Mouse (Mus musculus) limb, embryonic 11.5 days (tissue): ENCODE data around the gene Scube1. TPM values are rescaled to one million over a fixed set of nuclear protein-coding genes. Genes with fewer than 3 reads are reported as not detected.

ENCODE experiments used
- ATAC-seq: fragments of 200-750 bp; cut with Nextera tagmentation; 2 replicates; pipeline ENCODE4 v1.8.0; 2017; ENCODE audit warnings: low read depth; ENCODE audit not compliant: insufficient number of reproducible peaks, low FRiP score, low TSS enrichment
- DNase-seq: peaks from one replicate; pipeline ENCODE4 v3.0.0-alpha.2; 2015; ENCODE audit warnings: low spot score
- H3K27ac ChIP-seq: fragments of 300-500 bp; sonication (generic); replicated peaks from 2 replicates; pipeline ENCODE4 v1.5.1; 2014; ENCODE audit warnings: low read depth, mild to moderate bottlenecking, low read length
- H3K27me3 ChIP-seq: fragments of 300-500 bp; sonication (generic); 2 replicates; pipeline ENCODE4 v1.6.1; 2014; ENCODE audit warnings: mild to moderate bottlenecking, low read length, mixed read lengths; ENCODE audit not compliant: control insufficient read depth, insufficient read depth
- H3K36me3 ChIP-seq: fragments of 300-500 bp; sonication (generic); 2 replicates; pipeline ENCODE4 v1.6.1; 2014; ENCODE audit warnings: mild to moderate bottlenecking, low read length, moderate library complexity, mixed read lengths; ENCODE audit not compliant: control insufficient read depth, insufficient read depth
- H3K4me1 ChIP-seq: fragments of 300-500 bp; sonication (generic); 2 replicates; pipeline ENCODE4 v1.6.1; 2014; ENCODE audit warnings: low read length, mixed read lengths; ENCODE audit not compliant: control insufficient read depth, insufficient read depth
- H3K4me2 ChIP-seq: fragments of 300-500 bp; sonication (generic); 2 replicates; pipeline ENCODE4 v1.6.1; 2014; ENCODE audit warnings: low read depth, mild to moderate bottlenecking, moderate library complexity; ENCODE audit not compliant: severe bottlenecking
- H3K4me3 ChIP-seq: fragments of 300-500 bp; sonication (generic); 2 replicates; pipeline ENCODE4 v1.5.1; 2014; ENCODE audit warnings: low read depth, low read length
- H3K9ac ChIP-seq: fragments of 300-500 bp; sonication (generic); 2 replicates; pipeline ENCODE4 v1.6.1; 2014; ENCODE audit warnings: mild to moderate bottlenecking, low read length
- H3K9me3 ChIP-seq: fragments of 300-500 bp; sonication (generic); 2 replicates; pipeline ENCODE4 v1.6.1; 2016; ENCODE audit warnings: low read length; ENCODE audit not compliant: control insufficient read depth
- WGBS: fragments of 180-500 bp; shearing (Covaris S2); extraction: QIAGEN DNeasy Blood & Tissue Kit; methylation state at CpG from one replicate; pipeline ENCODE4 v1.1.7; 2014; 5-methylcytosine and 5-hydroxymethylcytosine counted together
- polyA plus RNA-seq: library from polyadenylated mRNA; unstranded; fragments of >200 nt; fragmentation: Nextera tagmentation; extraction: Ambion mirVana; gene quantifications from 2 replicates; pipeline ENCODE4 v1.2.1, GENCODE M21; 2014

Gene Scube1
- polyA plus RNA-seq, 1 experiment from 2014 or later, result 62.3 TPM

DNA sequence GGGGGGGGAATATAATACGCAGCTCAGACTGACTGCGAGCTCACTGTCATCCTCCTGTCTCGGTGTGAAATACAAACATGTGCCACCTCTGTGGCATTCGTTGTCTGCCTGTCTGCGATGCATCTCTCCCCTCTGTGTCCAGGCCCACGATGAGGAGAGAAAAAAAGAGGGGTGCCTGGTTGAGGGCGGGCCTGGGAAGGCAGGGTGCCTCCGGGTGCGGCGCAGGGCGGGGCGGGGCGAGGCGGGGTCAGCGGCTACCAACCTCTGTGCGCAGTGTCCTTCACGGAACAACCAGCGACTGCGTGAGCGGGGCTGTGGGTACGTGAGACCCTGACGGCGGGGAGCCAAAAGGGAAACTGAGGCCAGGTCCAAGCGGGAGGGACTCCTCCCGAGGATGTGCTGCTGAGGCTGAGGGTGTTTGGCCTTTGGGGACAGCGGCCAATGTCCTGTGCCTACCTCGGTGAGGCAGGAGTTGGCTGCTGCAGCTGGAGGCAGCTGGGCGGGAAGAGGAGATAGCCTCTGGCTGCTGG is 161.4 kb downstream of the Scube1 start, which contains the start of the genes Tspo and Mcat:
Tspo (plus strand) TSS at position 266 of the 530 bp plus-strand sequence.
Mcat (minus strand) TSS at position 461 of the 530 bp plus-strand sequence.
- Histone ChIP-seq H3K9me3 (no peaks in the 10 kb centered on the region), H3K4me3 (peak within 1 kb of the TSS; percentile 42), H3K36me3 (no peaks in the 10 kb centered on the region), H3K27ac (no peak within 1 kb of the TSS), H3K4me1 (peaks cover 14% of the 10 kb centered on the region), H3K27me3 (no peaks in the 10 kb centered on the region), H3K9ac (peak within 1 kb of the TSS; percentile 67), H3K4me2 (peak within 1 kb of the TSS; percentile 99)
- peak; percentile 56 for DNase-seq
- WGBS, result 2% methylated on average over 28 of the region's 28 CpGs
- ATAC-seq, result peak; percentile 17; the same call in 1 of the 2 replicates

DNA sequence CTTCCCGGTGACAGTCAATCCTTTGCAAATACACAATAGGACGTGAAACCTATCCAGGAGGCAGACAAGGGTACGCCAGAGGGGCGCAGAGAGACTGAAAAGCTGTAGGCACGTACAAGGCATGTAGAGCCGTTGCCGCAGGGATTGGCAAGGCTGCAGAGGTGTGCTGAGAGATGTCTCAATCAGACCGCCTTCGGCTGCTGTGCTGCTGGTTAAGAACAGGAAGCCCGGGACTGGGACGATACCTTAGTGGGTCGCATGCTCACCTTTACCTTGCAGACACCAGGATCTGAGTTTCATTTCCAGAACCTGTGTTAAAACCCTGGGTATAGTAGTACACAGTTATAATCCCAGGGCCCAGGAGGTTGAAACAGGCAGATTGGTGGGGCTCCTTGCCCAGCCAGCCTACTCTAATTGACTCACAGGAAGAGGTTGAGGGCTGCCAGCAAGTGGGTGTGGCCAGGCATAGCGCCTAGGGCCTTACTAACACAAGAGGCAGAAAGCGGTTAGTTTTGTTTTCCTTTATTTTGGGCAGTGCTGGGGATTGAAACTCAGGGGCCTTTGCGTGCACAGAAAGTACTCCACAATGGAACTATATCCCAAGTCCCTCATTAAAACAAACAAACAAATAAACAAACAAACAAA is 162.1 kb downstream of the Scube1 start:
- Histone ChIP-seq H3K4me2 (peak overlapping the region; percentile 99), H3K4me1 (peaks cover 14% of the 10 kb centered on the region), H3K4me3 (peak overlapping the region; percentile 14; the same call in 1 of the 2 replicates), H3K9me3 (no peaks in the 10 kb centered on the region), H3K9ac (no peak overlapping the region; the same call in 1 of the 2 replicates), H3K27me3 (no peaks in the 10 kb centered on the region), H3K36me3 (no peaks in the 10 kb centered on the region), H3K27ac (no peak overlapping the region)
- 36% methylated on average over 15 of the region's 15 CpGs for WGBS
- DNase-seq, result peak; percentile 68
- ATAC-seq, result no peak

DNA sequence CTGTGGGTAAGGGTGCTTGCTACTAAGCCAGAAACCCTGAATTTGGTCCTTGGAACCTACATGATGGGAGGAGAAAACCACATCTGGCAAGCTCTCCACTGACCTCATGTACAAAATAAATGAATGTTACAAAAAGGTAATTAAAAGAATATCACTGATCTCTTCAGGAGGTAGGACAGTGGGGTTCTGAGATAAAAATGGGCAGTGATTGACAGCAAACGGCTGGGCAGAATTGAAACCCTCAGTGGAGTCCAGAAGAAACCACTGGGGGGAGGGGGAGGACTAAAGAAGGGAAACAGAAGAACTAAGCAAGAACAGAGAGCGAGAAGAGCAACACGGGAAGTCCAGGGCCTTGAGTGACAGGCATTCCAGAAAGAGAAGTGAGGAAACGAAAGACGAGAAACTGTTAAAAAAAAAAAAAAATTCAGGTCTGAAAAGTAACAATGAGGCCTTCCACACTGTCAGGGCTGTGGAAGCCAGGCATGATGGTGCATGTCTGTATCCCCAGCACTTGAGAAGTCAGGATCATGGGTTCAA is 163.8 kb downstream of the Scube1 start:
- ATAC-seq, result no peak
- WGBS, result 74% methylated on average over 5 of the region's 5 CpGs
- DNase-seq, result no peak

DNA sequence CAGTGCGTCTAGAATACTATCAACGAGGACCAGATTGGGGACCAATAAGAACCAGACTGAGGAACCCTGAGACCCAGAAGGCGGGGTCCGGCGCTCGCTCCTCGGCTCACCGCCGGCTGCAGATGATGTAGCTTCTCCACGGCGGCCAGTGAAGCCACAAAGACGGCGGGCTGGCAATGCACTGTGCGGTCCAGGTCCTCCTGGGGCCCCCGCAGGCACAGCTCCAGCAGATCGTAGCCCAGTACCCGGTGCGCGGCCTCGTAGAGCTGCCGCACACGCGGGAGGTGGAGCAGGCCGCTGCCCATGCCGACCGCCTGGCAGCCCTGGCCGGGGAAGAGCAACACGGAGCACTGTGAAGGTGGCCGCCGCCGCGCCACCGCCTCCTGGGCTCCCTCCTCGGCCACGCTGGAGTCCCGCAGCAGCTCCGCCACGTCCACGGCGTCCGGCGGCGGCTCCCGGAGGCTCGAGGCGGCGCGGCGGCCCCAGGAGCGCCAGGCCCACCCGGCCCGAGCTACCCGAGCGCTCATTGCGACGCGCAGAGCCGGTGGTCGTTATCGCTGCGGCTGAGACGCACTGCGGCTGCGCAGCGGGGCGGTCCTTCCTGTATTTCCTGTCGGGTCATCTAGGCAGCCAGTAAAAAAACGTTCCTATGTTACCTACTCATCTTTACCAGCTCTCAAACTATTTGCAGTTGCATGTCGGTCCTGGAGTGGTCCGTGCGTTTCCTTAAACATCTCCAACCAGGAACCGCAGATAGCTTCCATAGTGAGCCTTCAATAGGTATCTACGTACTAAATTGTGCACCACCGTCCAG is 169.5 kb downstream of the Scube1 start:
- H3K9me3 ChIP-seq, result no peaks in the 10 kb centered on the region
- under 1% methylated on average over 65 of the region's 74 CpGs for WGBS
- peak; percentile 83 for ATAC-seq

More for the DNA sequence above, 163.8 kb downstream of the Scube1 start:
- Histone ChIP-seq H3K4me3 (no peak overlapping the region), H3K27ac (no peak overlapping the region), H3K9me3 (no peaks in the 10 kb centered on the region), H3K36me3 (no peaks in the 10 kb centered on the region), H3K27me3 (no peaks in the 10 kb centered on the region), H3K4me1 (peaks cover 14% of the 10 kb centered on the region), H3K9ac (no peak overlapping the region), H3K4me2 (no peak overlapping the region)

More for the DNA sequence above, 169.5 kb downstream of the Scube1 start:
- H3K4me3 ChIP-seq, result peak overlapping the region; percentile 69
- peak overlapping the region; percentile 91 for H3K27ac ChIP-seq
- no peaks in the 10 kb centered on the region for H3K27me3 ChIP-seq
- peak overlapping the region; percentile 64 for H3K4me2 ChIP-seq
- no peaks in the 10 kb centered on the region; the same call in none of the 2 replicates for H3K36me3 ChIP-seq
- H3K4me1 ChIP-seq, result no peaks in the 10 kb centered on the region
- peak; percentile 92 for DNase-seq
- H3K9ac ChIP-seq, result peak overlapping the region; percentile 96

Other genes starting within 250 kb of the Scube1 start
- 19.2 and 22.0 TPM in 2 replicates for gene Ttll1, start 214.1 kb downstream of the Scube1 start, polyA plus RNA-seq
- gene Bik, start 198.2 kb downstream of the Scube1 start, polyA plus RNA-seq, result 3.2 and 4.1 TPM in 2 replicates
- gene Tspo, start 161.4 kb downstream of the Scube1 start, polyA plus RNA-seq, result 46.1 and 51.8 TPM in 2 replicates
- gene Mcat, start 161.2 kb downstream of the Scube1 start, polyA plus RNA-seq, result 44.9 and 48.4 TPM in 2 replicates
- gene Ttll12, start 129.9 kb downstream of the Scube1 start, polyA plus RNA-seq, result 55.8 and 59.1 TPM in 2 replicates
- 4.3 TPM in 2 replicates for gene Mpped1, start 54.4 kb upstream of the Scube1 start, polyA plus RNA-seq